Mouse (Mus musculus) frontal cortex, postnatal 36 days (tissue): ENCODE measurements around the gene Dscaml1.

Experiments
- DNase-seq, 2 experiments: peaks; one replicate each; pipeline ENCODE4 v3.0.0; 2022; ENCODE audit warnings: low spot score in 2 of 2

The Dscaml1 gene

DNA sequence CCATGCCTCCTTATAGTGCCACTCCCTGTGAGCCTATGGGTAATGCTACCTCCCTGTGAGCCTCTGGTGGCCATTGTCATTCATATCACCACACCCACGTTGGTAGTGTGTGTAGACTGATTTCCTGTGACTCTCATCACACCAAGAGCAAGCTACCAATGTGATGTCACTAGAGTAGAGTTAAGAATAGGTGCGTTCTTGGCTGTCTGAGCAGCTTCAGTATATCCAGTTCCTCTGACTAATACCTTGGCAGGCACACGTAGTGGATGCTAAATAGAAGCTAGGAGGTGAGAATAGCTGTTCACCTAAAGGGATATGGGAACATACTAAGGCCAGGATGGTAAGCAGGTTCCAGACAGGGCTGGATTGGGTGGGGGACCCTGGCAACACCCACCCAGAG, 143.3 kb downstream of the Dscaml1 start:
- no peak for DNase-seq

DNA sequence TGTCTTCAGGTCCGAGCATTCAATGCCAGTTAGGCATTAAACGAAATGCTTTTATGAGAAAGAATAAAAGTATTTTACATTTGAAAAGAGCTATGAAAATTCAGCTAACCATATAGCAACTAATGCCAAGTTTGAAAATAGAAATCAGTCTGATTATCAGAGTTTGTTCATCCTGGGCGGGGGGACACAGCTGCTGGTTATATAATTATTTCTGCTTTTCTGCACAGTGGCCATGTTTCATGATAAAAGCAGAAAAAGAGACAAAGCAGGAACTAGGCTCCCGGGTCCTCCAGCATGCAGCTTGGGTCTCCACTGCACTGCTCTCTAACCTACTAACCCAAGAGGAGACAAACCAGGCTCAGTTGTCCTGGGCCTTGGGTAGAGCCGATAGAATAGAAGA, 143.9 kb downstream of the Dscaml1 start:
- DNase-seq, result no peak

DNA sequence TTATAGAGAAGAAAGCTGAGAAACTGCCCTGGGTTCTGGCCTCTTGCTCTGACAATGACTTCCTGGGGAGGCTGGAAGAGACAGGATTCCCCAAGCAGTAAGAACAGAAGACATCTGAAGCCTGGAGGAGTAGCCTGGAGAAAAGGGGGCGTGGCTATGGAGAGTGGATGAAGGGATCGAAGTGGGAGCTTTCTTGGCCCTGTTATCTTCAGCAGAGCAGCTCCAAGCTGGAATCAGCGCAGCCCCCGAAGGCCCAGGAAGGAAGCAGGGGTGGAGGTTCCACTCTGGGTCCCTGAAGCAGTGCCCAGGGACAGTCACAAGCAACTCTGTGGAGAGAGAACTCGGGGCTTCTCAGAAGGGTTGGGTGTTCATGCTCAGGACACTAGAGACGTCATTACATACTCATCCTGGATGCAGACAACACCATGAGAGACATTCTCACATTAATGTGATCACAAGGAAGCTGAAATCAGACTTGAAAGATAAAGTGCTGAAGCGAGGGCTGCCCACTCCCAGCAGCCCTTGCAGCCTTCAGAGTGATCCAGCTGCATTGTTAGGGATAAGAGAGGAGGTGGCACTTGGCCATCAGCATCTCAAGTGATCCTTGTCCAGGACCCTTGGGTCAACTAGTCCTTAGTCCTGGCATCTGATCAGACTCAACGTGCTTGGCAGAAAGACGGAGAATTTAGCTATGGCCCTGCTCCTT, 146.5 kb downstream of the Dscaml1 start:
- no peak for DNase-seq

DNA sequence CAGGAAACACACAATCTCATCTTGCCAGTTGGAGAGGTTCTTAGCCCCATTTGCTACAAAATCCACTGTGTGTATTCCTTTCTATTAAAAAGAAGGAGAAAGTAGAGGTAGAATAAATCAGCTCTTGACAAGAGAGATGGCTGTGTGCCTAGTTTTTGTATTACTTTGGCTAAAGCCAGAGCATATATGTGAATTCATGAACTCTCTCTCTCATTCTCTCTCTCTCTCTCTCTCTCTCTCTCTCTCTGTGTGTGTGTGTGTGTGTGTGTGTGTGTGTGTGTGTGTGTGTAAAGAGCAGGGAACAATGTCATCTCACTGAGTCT, 147.0 kb downstream of the Dscaml1 start:
- DNase-seq, result no peak

DNA sequence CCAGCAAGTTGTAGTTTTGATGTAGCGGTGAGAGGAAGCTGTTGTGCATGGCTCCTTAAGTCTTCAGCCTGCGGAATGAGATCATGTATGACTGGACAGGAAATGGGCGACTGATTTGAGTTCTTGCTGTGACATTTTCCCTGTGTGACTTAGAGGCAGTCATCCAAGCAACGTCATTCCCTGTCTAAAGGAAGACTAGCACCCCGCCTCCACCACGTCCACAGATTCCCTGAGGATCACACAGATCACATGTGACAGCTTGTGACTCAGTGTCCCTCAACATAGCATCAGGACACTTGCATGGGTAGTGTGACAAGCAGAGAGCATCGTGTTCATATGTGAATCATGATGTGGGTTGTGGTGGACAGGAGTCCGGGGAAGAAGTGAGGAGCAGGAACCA, 147.6 kb downstream of the Dscaml1 start:
- DNase-seq, result no peak

DNA sequence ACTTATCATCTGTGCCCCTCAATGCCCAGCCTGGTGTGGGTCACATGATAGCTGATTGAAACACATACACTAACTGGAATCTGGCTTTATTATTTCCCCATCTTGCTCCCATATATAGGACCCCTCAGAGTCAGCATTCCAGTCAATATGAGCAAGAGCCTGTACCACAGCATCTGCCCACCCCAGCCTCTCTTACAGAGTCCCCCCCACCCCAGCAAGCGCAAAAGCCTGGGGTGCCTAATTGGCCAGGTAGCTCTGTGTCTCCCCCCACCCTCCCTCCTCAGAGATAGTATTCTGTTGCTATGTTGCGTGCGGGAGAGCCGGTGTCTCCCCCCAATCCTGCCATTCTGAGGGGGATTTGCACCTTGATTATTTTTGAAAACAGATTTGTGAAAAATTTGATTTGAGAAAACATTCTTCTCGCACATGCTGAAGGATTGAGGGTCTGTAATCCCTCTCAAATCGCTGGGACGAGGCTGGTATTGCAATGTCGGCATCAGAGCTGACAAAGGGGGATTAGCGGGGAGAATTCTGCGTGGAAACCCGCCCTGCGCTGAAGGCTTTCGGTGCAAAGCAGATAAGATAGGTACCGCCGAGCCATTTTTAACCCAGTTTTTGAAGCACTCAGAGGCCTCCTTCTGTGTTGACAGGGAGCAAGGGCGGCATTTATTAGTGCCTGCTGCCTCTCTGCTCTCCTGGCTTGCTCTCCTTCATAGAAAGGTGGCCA, 153.8 kb downstream of the Dscaml1 start:
- DNase-seq, result no peak

DNA sequence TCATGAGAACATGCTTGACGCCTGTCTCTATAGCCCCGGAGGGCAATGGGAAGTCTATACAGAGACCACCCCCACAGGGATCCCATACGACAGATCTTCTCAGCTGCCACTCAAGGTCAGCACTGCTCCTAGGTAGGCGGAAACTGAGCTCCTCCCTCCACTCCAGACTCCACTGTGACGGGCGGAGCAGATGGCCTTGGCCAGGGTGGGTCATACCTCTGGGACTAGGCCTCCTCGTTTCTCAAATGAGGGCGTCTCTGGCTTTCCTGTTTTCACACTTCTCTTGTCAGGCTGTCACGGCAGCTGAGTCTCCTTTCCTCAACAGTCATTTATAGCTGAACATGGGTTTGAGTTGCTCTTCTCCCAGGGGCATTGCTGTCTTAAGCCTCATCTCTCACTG, 160.0 kb downstream of the Dscaml1 start:
- no peak for DNase-seq

DNA sequence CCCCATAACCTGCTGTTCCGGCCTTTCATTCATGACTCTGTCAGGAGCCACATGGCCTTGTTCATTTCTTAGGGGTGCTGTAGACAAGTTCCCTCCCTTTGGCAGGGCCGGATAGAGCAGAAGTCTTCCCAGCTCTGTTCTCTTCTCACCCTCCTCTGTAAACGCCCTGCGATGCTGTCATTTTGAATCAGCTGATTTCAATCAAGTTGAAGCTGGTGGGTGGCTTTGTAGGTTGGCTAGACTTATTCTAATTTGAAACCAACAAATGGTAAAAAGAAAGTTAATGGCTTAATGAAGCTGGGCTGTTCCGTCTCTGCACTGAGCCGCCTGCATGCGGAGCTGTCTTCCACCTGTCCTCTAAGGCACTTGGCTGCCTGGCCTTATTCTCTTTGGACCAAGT, 161.3 kb downstream of the Dscaml1 start:
- DNase-seq, result peak; percentile 33 to 36

DNA sequence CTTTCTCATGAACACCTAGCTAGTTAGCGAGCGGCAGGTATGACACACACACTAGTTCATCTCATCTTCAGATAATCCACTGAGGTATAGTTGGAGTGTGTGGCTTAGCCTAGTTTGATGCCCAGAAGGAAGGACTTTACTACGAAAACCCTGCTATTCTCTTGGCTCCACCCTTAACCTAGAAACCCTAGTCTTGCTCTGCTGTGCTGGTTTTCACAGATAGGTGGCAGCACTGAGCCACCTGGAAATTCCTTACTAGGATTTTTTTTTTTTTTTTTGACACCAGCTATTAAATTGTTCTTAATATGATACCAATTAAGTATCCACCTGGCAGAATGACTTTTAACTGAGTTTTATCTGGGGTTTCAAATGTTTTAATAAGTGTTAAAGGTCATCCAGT, 163.4 kb downstream of the Dscaml1 start:
- peak; percentile 44 to 67 for DNase-seq

DNA sequence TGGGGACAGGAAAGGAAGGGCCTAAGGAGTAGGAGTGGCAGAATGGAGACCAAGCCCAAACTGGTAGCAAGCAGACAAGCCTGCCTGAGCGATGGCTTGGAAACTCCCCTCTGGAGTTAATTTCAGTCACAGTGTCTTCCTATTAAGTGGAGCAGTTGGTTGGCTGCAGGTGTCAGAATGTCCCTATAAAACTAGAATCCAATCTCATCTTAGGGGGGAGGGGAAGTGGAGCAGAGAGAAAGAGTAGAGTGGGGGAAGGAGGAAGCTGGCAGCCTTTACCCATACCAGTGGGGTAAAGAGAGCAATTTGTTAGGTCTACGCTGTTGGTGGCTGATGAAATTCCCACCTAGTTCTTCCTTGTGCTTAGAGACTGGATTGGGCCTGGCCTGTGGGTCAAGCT, 164.6 kb downstream of the Dscaml1 start:
- no peak for DNase-seq

DNA sequence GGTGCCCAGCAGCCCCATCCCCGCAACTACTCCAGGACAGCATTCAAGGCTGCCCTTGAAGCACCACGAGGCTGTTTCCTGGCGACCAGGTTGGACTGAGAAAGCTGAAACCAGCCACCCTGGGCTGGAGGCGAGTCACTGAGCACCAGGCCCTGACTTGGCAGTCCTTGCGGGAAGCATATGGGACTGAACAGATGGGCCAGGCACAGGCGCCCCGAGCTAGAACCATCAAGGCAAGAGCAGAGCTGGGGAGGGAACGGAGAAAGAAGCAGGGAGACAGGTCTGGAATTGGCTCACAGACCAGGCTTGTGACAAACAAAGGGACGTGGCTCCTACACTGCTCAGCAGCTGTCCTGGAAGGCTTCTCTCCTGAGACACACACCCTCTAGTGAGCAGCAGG, 165.9 kb downstream of the Dscaml1 start:
- DNase-seq, result peak; percentile 33 to 34

DNA sequence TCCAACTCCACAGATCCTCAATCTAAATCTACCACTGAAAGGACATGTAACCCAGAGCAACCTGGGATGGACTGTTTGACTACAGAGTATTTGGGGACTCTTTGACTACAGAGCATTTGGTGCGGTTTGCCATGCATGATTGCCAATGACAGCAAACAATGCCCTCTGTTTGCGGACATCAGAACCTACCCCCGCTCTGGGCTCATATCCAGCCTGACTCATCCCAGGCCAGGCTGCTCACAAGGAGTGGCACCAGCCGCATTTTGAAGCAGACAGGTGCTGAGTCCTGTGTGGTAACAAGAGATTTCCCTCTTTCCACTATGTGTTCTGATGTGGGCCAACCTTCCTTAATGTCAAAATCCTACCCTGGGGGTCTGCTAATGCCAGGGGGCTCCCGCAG, 171.7 kb downstream of the Dscaml1 start:
- no peak for DNase-seq

DNA sequence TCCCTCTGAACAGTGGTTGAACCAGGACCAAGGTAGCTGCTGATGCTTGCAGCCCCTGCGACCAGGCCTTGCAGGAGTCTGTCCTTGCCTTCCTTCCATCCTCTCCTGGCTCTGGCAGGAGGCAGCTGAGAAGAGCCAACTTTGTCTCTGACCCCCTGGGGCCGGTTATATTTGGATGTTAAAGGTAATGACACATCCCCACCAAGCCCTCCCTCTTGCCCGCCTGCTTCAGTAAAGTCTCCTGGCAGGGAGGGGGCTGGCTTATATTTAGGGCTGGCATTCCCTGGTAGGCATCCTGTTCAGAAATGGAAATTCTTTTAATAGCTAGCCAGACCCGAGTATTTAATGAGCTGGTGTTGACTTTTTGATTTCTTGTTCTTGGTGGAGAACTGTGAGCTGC, 172.9 kb downstream of the Dscaml1 start:
- DNase-seq, result peak in 1 of 2 experiments; percentile 21

DNA sequence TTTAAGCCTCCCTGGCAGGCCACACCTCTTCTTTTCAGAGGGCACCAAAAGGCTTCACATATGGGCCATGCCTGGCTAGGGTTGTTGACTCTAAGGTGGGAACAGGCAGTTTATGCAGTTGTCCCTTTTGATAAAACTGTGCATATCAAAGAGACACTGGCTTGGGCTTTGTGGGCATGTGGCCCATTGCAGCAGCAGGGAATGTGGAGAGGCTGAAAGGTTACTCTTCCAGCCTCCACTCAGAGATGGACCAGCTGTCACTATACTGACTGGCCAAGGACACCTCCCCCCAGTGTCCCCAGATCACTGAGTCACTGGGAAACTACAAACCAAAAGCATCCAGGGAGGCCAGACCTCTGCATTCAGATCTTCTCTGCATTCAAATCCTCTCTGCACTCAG, 180.9 kb downstream of the Dscaml1 start:
- no peak for DNase-seq

DNA sequence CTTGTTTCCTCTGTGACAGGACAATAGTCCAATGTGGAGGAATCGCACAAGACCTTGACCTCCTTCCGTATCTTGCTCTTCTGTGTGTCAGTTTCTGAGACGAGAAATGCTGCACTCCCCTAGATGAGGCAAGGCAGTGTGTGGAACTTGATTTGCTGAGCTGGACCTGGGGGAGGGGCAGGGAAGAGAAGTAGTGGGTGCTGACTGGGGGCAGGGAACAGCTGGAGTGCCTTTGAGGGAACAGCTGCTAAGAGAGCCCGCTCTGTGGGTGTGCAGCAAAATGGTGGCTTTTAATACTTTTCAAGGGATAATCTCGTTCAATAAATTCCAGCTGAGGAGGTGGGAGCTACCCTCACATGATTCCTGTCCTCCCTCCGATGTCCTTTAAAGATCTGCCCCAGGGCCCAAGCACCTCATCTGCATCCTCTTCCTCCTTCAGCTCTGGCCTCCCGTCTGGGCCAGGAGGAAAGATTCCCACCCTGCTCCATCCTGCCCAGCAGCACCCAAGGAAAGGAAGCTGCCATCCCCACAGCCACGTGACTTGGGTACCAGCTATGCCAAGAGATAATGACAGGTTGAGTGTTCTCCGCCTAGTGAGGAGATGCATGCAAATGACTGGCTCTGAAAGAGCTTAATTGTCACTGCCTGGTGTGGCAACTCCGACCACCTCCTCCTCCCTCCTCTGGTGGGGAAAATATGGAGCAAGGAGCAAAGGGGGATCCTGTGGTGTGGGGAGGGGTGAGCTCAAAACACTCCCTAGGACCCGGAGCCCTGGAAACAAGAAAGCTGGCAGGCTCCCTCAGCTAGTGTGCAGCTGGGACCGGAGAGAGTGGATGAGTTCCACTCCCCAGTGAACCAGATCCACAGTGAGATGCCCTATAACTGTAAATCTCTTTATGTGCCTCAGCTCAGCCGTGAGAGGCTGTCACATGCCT, 181.9 kb downstream of the Dscaml1 start:
- DNase-seq, result peak; percentile 61 to 71

DNA sequence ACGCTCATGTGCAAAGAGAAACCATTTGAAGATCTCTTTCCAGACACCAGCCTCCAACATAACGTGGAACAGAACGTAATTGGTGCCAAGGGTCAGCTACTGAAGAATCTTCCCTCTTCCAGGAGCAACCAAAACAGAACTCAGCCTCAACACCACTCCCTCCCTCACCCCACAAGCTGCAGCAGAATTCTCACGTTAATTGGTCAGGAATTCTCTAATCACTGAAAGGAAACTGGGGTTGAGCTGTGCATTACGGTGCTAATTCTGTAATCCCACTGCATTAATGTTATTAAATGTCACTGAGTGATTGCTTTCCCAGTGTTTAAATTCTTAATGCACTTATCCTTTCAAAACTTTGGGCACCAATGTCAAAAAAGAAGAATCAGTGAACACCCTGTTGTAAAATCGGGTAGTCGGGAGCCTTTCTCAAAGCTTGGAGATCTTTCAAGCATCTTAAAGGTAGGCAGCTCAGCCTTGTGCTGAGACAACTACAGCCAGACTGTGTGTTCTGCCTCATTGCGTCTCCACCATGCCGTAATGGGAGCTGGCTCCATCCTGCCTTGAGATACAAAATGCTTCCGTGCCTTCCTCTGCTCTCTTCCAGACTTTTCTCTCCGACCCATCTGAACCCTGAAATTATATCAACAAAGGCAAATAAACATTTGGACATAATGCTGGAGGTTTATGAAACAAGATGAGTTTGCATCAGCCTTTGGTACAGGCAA, 184.1 kb downstream of the Dscaml1 start:
- no peak for DNase-seq

DNA sequence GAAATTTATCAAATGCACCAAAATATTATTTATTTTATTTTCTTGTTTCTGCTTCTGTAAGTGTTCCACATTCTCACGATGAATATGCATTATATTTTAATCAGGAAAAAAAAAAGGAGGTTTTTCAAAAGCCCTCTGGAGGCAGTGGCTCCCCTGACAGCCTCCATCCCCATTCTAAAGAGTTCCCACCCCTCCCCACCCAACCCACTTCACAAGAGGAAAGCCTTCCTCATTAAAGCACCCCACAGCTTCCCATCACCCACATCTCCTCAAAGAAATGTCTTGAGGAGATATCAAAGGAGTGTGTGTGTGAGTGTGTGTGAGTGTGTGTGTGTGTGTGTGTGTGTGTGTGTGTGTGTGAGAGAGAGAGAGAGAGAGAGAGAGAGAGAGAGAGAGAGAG, 188.2 kb downstream of the Dscaml1 start:
- DNase-seq, result no peak

DNA sequence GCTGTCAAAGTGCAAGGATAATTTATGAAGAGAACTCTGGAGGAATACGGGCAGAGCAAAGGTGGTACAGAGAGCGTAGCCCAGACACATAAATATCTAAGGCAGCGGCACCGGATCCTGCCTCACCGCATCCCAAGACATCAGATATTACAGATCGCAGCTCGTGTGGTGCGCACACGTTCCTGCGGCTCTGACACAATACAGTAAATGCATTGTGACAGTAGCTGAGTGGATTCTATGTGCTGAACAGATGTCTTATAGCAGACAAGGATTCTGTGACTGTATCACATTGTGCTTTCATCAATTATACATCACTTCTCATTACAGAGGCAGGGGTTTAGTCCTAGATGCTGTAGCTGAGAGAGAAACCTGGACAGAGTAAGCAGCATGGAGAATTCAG, 191.5 kb downstream of the Dscaml1 start:
- DNase-seq, result no peak

DNA sequence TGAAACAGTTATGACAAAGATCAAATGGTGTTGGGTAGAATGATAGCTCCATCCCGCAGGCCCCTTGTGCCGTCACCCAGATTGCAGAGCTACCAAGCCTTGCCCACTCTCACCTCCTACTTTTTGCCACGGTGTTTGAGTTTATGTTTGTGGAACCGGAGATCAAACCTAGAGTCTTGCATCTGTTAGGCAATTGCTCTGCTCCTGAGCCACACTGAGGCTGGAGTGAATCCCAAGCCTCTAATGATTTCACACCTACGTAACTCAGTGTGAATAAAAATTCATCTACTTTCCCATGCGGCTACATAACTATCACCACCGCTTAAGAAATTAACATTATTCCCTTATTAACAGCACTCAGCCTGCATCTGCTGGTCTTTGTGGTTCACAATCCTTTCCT, 192.0 kb downstream of the Dscaml1 start:
- DNase-seq, result no peak

DNA sequence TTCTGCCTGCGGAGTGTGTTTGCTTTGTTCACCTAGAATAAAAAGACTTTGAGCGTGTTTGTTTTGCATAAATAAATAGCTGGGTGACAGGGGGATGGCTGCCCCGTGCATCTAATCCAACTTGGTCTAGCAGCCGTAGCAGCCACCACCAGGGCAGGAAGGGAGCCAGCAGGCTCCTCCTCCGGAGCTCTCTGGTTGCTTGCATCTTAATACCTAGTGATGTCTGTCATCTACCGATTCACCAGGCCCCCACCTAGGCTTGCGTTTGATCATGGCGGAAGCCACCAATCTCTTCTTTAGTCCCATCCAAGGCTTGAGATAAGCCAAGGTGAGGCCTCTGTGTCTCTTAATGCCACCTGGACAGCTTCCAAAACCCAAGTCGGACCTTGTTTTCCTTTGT, 193.6 kb downstream of the Dscaml1 start:
- no peak for DNase-seq

DNA sequence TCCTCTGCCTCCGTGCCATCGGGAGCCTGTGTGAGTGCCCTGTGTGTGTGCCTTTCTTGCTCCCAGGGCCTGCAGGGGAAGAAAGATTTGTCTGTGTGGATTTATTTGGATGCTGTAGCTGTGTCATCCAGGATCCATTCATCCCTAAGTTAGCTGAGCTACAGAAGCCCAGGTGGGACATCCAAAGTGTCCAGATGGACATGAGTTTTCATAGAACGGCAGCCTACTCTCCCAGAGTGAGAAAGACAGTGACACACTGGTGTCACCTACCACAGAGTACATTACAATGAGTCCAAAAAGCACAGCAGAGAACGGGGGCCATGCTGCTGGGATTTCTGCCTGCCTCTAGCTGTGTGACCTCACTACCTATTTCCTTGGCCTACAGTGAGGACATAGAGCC, 194.5 kb downstream of the Dscaml1 start:
- DNase-seq, result no peak

DNA sequence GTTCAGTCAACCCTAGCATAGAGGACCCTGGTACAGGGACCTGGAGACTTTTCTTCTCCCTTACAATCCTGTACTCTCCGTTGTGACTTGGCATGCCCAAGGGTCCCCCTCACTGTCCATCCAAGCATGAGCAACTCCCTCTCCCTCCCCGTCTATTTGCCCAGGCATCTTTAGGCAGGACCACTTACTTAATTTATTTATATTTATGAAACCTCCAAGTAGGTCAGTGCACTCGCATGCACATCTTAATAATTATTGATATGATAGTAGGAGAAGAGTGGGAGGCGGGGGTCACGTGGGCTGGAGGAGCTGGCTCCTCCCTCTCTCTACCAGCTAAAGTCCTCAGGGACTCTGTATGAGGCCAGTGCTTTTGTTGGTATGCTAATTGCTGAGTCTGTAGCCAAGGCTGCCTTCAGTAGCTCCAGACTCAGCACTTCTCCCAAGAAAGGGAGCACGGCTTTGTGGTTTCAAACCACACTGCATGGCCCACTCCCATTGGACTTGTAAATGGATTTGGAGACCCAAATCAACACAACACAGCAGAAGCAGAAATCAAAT, 199.5 kb downstream of the Dscaml1 start:
- DNase-seq, result no peak
